Mouse (Mus musculus) cerebellum, postnatal 4 days (tissue): ENCODE data around the gene Ap1m2.
"Not testable (repeated sequence)": the region's sequence is repeated elsewhere in the genome, so short reads cannot be mapped to it uniquely, and the experiment has no call there.

ENCODE experiments used
- DNase-seq, 2 experiments: peaks; one replicate each; pipeline ENCODE4 v3.0.0; 2022; ENCODE audit warnings: low spot score in 2 of 2, mixed read lengths in 1 of 2

The Ap1m2 gene

DNA sequence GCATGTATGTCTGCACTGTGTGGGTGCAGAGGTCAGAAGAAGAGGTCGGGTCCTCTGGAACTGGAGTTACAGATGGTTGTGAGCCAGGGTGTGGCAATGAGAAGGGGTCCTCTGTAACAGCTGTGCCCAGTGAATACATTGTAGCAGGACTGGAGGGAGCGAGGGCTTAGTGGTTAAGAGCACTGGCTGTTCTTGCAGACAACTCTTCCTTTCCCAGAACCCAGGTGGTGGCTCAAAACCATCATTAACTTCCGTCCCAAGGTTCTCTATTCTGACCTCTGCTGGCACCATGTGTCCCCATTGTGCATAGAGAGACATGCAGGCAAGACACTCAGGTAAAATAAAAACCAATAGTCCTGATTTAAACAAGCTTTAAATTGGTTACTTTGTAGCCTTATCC lies 15.4 kb upstream of the Ap1m2 start:
- DNase-seq, result no peak

DNA sequence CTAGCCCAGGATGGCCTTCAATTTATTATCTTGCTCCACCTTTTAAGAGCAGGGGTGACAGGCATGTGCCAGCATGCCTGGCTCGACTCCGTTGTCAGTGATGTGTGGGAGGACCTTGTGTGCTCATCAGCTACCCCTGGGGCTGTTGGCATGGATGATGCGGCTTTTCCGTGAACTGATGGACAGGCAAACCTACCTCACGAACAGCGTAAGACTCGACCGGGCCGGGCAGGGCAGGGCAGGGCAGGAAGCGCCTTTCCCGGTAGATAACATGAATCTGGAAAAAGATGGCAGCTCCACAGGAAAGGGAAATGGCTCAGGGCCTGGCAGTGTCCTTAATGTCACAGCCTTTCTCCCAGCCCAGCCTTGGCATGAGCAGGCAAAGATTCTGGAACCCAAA lies 12.1 kb upstream of the Ap1m2 start:
- no peak for DNase-seq

DNA sequence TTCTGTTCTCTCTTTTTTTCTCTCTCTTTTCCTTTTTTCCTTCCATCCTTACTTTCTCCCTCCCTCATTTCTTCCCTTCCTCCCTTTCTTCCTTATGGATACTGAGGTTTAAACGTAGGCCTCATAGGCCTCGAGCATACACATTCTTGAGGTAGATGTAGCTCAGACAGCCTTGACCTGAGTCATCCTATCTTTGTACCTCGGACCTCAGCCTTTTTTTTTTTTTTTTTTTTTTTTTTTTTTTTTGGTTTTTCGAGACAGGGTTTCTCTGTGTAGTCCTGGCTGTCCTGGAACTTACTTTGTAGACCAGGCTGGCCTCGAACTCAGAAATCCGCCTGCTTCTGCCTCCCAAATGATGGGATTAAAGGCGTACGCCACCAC lies 10.8 kb upstream of the Ap1m2 start:
- not testable (repeated sequence) for DNase-seq

DNA sequence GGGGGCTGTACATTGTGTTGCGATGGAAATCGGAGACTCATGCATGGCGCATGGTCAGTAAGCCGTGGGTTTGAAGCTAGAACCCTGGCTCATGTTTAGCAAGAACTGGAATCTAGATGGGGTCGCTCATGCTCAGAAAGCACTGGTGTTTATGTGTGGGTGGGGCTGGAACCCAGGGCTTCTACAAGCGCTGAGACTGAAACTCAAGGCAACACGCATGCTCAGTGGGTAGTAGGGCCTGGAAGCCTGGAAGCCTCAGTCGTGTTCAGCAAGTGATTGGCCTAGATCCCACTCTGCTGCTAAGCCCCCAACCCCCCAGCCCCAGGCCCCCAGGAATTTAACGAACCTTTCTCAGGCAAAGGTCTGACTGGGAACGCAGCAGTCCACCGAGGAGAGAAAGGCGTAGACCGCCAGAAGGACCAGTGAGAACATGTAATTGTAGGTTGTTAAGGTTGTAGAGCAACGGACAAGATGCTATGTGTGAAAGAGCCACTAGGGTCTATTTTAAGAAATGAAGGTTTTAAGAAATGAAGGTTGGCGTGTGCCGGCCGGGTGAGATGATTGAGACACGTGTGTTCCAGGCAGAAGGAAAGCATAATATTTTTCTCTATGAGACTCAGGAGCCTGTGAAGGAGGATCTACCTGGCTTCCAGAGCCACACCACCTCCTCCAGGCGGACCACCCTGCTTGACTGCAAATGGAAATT lies 10.2 kb upstream of the Ap1m2 start:
- no peak for DNase-seq

DNA sequence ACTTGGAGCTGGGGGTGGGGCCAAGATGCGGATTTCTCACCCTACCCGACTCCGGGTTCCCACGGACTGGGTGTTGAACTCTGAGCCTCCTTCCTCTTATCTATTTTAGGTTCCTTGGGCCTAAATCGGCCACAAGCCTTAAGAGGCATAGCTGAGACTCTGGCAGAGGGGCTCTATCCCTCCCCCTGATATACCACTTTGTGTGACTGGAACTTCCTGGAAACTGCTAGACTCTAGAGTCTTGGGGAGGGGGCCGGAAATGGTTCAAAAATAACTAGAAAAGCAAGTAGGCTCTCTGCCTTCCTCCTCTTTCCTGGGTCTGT lies 9.3 kb upstream of the Ap1m2 start:
- no peak for DNase-seq

DNA sequence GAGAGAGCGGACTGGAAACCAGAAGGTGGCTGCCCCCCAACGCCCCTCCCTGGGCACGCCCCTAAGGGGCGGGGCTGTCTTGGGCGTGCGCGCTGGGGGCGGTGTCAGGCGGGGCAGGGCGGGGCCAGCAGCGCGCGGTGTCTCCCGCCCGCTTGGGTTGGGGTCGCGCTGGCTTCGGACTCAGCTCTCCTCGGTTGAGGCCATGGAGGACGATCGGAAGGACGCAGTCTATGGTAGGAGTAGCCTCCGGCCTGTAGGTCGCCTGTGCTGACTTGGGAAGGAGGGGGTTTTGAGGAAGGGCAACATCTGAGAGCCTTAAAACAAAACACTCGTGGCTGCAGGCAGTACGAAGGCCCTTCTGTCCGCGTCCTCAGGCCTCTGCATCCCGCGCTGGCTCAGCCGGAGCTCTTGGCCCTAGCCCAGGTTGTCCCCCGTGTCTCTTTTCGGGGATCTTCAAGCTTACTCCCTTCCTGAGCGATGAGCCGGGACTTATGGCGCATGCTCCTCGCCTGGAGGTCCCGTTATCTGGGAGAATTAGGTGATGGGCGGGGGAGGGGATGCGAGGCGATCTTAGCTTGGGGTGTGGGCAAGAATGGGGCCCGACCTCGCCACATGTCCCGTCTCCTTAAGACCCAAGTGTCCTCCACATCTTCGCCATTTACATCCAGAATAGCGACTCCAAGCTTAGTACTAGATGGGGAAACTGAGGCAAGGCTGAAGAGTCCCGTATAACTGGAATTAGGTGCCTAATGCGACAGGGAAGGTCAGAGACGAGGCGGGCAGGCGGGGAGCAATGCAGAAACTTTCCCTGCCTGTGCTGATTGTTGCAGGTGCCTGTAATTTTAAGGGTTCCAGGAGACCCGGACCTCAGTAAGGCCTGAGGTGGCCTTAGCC lies 8.7 kb upstream of the Ap1m2 start, which contains the start of gene Slc44a2:
TSS of gene Slc44a2 (plus strand) at position 80 of the 894 bp plus-strand sequence.
- peak; percentile 59 to 83 for DNase-seq

DNA sequence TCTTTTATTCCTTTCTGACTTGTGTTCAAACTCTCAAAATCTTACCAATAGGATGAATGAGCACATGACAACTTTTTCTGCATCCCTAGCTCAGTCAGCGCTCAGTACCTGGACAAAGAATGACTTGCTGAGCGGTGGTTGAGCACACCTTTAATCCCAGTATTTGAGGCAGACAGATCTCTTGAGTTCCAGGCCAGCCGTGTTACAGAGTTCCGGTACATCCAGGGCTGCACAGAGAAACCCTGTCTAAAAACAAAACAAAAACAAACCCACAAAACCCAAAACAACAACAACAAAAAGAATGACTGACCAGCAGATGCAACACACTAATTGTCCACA lies 8.1 kb upstream of the Ap1m2 start:
- DNase-seq, result no peak

DNA sequence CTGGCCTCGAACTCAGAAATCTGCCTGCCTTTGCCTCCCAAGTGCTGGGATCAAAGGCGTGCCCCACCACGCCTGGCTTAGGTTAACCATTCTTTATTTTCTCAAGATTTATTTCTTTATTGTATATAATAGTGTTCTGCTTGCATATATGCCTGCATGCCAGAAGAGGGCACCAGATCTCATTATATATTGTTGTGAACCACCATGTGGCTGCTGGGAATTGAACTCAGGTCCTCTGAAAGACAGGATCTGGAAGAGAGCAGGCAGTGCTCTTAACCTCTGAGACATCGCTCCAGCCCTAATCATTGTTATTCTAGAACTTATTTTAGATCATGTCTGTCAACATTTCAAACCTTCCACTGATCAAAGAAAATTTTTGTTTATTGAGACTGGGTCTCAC lies 7.4 kb upstream of the Ap1m2 start:
- DNase-seq, result no peak

DNA sequence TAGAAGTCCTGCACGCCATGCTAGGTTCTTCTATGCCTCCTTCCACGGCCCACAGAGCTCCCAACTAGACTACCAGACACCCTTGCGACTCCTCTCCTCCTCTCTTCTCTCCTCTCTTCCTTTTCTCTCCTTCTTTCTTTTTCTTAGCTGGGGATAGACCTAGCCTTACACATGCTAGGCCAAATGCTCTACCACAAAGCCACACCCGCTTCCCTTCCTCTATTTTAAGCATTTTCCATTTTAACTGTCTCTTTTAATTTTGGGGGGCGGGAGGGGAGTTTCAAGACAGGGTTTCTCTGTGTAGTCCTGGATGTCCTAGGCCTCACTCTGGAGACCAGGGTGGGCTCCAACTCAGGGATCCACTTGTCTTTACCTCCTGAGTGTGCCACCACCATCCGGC lies 6.7 kb upstream of the Ap1m2 start:
- no peak for DNase-seq

DNA sequence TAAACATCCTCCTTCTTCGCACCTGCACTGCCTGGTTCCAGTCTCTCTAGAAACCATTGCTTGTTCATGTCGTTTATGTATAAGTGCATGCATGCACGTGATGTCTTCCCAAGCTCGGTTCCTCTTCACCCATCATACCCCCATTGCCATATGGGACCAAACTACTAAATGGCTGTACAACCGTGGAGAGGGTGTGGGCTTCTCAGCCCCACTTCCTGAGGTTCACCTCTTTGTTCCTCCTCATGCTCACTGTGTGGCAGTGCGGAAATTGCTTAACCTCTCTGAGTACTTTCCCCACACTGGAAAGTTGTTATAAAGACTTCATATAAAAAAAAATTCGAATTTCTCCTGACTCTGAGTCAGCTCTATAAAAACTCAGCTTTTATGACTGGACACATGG lies 4.6 kb upstream of the Ap1m2 start:
- DNase-seq, result no peak

DNA sequence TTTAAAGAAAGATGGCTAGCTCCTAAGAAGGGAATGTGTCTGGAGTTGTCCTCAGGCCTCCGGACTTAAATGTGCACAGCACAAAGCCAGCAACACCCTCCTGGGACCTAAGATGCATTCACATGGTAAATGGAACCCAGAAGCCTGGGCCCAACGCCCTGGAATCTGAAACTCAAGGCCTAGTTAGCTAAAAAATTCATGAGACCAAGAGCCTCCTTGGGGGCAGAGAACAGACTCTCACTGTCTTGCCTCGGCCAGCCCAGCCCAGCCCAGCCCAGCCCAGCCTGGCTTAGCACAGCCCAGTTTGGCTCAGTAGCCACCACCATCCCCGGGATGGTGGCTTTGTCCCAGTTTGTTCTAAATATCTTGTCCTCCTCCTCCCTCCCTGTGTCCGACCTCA lies 3.3 kb upstream of the Ap1m2 start:
- no peak for DNase-seq

DNA sequence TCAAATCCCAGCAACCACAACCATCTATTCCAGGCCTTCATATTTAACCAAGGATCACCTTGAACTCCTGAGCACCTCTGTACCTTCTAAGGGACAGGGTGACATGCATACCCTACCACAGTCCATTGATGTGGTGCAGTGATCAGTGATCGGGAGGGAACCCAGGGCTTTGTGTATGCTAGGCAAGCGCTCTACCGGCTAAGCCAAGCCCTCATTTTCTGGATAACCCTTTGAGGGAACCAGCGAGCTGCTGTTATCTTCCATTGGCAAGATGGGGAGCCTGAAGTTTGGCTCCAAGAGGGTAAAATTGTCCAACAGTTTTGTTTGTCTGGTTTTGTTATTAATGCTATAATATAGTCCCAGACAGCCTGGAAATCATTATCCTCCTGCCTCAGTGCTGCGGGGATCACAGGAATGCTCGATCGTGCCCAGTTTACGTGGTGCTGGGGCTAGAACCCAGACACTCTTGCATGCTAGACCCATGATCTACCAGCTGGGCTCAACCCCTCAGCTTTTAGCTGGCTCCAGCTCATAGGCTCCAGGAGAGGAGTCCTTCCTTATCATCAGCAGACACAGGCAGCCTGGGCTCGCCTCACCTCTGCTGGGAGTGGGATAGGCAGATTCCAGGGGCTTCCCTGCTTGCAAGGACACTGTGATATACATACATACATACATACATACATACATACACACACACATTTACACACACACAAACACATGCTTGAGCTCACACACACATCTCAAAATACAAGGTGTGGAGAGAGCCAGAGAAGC lies 2.4 kb upstream of the Ap1m2 start:
- DNase-seq, result no peak

DNA sequence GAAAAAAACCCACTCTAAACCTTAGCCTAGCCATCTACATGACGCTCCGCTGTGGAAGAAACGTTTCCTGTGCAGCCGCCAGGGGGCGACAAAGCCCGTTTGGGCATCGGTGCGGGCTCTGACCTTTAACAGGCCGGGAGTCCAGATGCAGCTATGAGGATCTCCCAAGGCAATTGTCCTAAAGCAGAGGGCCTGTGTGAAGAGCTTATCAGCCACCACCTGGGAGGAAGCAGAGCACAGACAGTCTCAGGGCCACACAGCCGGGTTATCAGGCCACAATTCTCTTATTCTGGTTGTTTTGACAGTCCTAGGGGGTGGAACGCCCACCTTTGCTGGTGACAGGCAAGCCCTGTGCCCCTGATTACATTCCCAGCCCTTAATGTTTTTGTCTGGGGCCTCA lies 1.3 kb upstream of the Ap1m2 start:
- peak; percentile 77 to 87 for DNase-seq

DNA sequence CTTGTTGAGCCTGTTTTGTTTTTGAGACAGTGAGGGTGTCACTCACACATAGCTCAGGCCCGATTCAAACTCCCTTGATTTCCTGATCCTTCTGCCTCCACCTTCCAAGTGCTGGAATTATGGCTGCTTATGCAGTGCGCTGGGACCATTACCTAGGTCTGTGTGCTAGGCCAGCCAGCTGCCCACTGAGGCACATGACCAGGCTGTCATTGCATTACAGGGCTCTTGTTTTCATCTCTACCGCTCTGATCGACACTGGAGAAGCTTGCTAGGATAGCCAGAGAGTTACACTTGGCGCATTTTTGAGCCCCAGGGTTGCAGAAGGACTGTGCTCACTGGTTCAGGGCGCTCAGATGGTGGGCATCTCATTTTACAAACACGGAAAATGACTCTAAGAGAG lies 442 bp downstream of the Ap1m2 start:
- DNase-seq, result no peak

DNA sequence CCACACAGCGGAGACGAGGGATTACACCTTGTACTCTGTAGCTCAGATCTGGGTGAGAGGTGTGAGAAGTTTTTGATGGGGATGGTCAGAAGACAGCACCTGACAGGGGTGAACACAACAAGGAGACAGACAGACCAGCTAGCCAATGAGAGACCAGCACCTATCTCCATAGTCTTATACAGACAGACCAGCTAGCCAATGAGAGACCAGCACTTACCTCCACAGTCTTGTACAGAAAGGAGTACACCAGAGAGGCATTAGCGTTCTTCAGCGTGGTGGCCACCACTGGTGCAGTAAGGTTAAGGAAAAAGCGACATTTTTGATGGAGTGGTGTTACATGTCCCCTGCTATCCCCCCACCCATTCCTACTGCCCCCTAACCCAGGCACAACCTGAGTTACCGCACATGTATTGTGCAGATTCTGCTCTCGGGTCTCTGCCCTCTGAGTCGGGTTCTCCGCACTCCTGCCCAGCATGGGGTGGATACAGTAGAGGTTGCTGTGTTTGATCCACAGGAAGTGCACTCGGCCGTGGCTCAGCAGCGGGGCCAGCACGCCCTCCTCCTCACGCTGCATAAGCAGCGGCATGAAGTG lies 2.9 kb downstream of the Ap1m2 start:
- DNase-seq, result no peak

DNA sequence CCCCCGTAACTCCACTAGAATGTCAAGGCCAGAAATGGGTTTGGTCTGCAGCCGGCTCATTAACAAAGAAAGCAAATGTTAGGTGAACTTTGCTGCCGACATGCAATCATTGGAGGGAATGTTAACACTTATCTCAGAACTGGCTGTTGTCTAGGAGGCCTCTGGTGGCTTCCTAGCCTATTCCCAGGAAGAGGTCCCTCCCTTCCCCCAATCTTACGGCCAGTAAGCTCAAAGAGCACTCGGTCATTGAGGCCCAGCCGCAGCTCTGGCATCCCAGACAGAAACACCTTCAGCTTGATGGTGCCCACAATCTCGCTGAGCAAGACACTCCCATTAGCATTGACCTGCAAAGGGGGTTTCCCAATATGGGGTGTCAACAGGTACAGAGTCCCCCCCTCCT lies 7.1 kb downstream of the Ap1m2 start:
- DNase-seq, result no peak

DNA sequence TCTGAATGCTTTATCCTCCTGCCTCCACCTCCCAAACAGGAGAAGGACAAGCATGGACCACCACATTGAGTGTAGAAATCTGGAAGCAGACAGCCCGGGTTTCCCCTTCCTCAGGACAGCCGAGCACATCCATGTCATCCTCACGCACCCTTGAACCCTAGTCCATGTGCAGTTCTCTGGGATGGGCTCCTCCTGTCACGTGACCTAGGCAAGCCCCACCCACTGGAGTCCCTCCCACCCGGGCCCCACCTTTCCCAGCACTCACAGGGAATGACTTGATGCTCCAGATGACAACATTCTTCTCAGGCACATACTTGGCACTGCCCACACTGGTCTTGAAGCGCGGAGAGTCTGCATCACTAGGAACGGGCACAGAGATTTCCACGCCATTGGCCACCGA lies 13.1 kb downstream of the Ap1m2 start:
- no peak for DNase-seq

DNA sequence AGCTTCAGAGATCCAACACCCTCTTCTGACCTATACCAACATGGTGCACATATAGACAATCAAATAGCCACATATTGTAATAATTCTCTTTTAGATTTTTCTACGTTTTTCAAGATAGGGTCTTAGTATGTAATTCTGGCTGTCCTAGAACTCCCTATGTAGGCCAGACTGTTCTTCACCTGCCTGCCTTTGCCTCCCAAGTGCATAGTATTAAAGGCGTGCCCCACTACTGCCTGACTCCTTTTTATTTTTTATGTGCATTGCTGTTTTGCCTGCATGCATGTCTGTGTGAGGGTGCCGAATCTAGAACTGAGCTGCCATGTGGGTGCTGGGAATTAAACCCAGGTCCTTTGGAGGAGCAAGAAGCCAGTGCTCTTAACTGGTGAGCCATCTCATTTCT lies 19.9 kb downstream of the Ap1m2 start:
- no peak for DNase-seq

DNA sequence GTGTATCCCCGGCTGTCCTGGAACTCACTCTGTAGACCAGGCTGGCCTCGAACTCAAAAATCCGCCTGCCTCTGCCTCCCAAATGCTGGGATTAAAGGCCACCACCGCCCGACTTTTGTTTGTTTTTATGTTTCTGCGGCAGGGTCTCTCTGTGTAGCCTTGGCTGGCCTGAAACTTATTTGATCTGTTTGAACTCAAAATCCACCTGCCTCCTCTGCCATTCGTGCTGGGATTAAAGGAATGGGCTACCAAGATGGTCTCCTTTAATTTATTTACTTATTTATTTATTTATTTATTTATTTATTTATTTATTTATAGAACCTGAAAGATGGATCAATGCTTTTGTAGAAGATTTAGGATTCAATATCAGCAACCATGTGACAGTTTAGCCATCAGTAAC lies 20.3 kb downstream of the Ap1m2 start:
- not testable (repeated sequence) for DNase-seq

DNA sequence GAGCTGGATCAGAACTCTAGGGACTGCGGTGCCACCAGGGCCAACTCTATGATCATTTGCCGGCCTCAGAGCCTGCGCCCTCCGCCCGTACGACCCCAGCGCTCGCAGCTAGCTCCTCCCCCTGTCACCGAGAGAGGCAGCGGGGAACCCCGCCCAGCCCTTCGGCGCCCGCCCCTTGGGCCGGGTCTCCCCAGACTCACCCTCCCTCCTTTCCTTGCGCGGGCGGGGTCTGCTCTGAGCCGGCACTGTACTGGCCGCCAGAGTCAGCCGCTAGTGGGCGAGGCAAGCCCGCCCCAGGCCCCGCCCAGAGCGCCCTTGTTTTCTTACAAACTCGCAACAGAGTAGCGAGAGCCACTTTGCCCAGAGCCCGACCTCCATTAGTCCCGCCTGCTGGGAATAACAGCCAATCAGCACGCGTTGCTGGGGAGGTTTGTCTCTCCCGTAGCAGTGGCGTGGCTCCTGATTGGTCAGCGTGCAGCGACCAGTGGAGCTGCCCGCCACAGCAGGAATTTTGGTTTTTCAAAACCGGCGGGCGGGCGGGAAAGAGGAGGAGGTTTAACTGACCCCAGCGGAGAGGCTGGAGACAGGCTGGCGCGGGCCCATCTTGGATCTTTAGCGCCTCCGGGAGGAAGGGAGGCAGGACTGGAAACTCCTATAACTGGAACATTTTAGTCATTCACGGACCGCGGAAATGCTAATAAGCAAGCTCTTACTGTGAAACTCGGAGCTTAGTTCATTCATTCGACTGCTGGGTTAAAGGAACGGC lies 20.9 kb downstream of the Ap1m2 start, which contains the start of gene Cdkn2d:
TSS of gene Cdkn2d (minus strand) at position 386 of the 766 bp plus-strand sequence.
- peak; percentile 98 to 100 for DNase-seq

DNA sequence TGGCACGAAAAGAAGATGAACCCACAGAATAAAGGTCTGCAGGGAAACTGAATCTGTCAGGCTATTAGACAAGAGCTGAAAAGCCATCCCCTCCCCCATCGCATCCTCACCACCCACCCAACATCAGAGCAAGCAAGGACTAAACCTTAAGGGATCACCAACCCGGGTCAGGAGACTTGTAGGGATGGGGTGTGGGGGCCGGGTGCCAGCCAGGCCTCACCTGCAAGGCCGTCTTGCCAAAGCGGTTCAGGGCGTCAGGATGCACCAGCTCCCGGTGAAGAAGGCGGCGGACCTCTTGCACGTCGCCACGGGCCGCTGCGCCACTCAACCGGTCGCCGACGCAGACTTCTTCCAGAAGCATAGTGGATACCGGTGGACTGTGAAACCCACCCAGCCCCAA lies 21.5 kb downstream of the Ap1m2 start:
- DNase-seq, result no peak

DNA sequence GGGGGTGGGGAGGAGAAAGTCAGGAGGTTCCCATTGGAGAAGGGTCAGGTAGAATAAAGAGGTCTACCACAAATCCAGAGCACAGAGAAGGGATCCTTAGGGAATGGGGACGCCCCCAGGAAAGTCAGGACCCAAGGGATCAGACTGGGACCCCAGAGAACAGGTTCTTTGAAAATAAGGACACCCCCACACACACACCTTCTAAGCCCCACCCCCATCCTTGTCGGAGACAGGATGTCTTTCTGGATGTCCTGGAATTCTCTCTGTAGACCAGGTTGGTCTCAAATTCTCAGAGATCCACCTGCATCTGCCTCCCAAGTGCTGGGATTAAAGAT lies 22.8 kb downstream of the Ap1m2 start:
- no peak for DNase-seq
